Mouse (Mus musculus) heart, embryonic 14.5 days (tissue): ENCODE results near the gene Sfxn3. TPM values are rescaled to one million over a fixed set of nuclear protein-coding genes. Genes with fewer than 3 reads are reported as not detected.

Source experiments
- ATAC-seq: fragments of 200-750 bp; cut with Nextera tagmentation; 2 replicates; pipeline ENCODE4 v1.8.0; 2017; ENCODE audit warnings: low read depth, moderate TSS enrichment; ENCODE audit not compliant: insufficient number of reproducible peaks, insufficient read depth, low FRiP score
- H3K27ac ChIP-seq, 2 experiments: fragments of 200-500 bp in 1 of 2; fragments of 300-500 bp in 1 of 2; sonication (generic) in 1 of 2; replicated peaks in 1 of 2; 2 replicates each; pipeline ENCODE4 v1.5.1; 2012 to 2014; ENCODE audit warnings: low read depth in 2 of 2, low read length in 2 of 2, control low read depth in 1 of 2, mild to moderate bottlenecking in 1 of 2, mixed read lengths in 1 of 2; ENCODE audit not compliant: control insufficient read depth in 1 of 2, insufficient read depth in 1 of 2
- H3K27me3 ChIP-seq: fragments of 300-500 bp; sonication (generic); 2 replicates; pipeline ENCODE4 v1.6.1; 2014; ENCODE audit warnings: mild to moderate bottlenecking, low read length, control low read depth; ENCODE audit not compliant: control insufficient read depth, insufficient read depth
- H3K36me3 ChIP-seq: fragments of 300-500 bp; sonication (generic); 2 replicates; pipeline ENCODE4 v1.6.1; 2014; ENCODE audit warnings: mild to moderate bottlenecking, control low read depth, low read length, mixed read lengths; ENCODE audit not compliant: control insufficient read depth, insufficient read depth
- H3K4me1 ChIP-seq, 2 experiments: fragments of 200-500 bp in 1 of 2; fragments of 300-500 bp in 1 of 2; sonication (generic) in 1 of 2; 2 replicates each; pipeline ENCODE4 v1.6.1; 2012 to 2014; ENCODE audit warnings: low read length in 2 of 2, control low read depth in 1 of 2, mixed read lengths in 1 of 2; ENCODE audit not compliant: control insufficient read depth in 2 of 2, insufficient read depth in 2 of 2
- H3K4me2 ChIP-seq: fragments of 300-500 bp; sonication (generic); 2 replicates; pipeline ENCODE4 v1.6.1; 2014; ENCODE audit warnings: mild to moderate bottlenecking, low read length
- H3K4me3 ChIP-seq, 2 experiments: fragments of 200-500 bp in 1 of 2; fragments of 300-500 bp in 1 of 2; sonication (generic) in 1 of 2; 2 replicates each; pipeline ENCODE4 v1.5.1; 2012 to 2014; ENCODE audit warnings: low read length in 2 of 2, mild to moderate bottlenecking in 2 of 2, control low read depth in 1 of 2, low read depth in 1 of 2, moderate library complexity in 1 of 2; ENCODE audit not compliant: control insufficient read depth in 1 of 2, insufficient read depth in 1 of 2
- H3K9ac ChIP-seq: fragments of 300-500 bp; sonication (generic); 2 replicates; pipeline ENCODE4 v1.6.1; 2014; ENCODE audit warnings: mild to moderate bottlenecking, low read length
- H3K9me3 ChIP-seq: fragments of 300-500 bp; sonication (generic); 2 replicates; pipeline ENCODE4 v1.6.1; 2016; ENCODE audit warnings: low read length, control low read depth; ENCODE audit not compliant: control insufficient read depth
- WGBS: fragments of 180-500 bp; shearing (Covaris S2); extraction: QIAGEN DNeasy Blood & Tissue Kit; methylation state at CpG from one replicate; pipeline ENCODE4 v1.1.7; 2014; 5-methylcytosine and 5-hydroxymethylcytosine counted together
- polyA plus RNA-seq: library from polyadenylated mRNA; unstranded; fragments of >200 nt; fragmentation: Nextera tagmentation; extraction: Ambion mirVana; gene quantifications from 2 replicates; pipeline ENCODE4 v1.2.1, GENCODE M21; 2014

Gene Sfxn3
- polyA plus RNA-seq, 1 experiment from 2014 or later, result 18.2 TPM

DNA sequence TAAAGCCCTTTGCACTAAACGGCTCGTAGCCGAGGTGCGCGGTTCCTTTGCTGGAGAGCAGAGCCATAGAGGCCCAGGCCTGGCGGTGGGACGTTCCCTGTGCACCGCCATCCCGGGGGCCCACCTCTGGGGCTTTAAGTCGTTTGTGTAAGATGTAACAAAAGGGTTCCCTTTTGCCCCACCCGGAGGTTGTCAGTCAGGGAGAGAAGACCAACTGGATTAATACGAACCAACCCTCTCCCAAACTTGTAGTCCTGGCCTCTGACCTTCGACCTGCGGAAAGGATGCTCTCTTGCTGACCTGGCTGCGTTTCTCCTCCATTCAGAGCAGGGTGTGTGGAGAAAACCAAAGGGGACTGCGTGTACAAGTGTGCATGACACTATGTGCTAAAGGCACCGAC lies 33.4 kb downstream of the Sfxn3 start:
- 3% methylated on average over 17 of the region's 17 CpGs for WGBS
- no peaks in the 10 kb centered on the region for H3K9me3 ChIP-seq
- peaks cover 27 to 53% of the 10 kb centered on the region in 2 experiments for H3K4me1 ChIP-seq
- peak overlapping the region; percentile 69 for H3K4me2 ChIP-seq
- peak overlapping the region; percentile 64; the same call in 1 of the 2 replicates for H3K9ac ChIP-seq
- no peak overlapping the region for H3K27ac ChIP-seq
- peak overlapping the region; percentile 36 to 41 for H3K4me3 ChIP-seq
- H3K36me3 ChIP-seq, result no peaks in the 10 kb centered on the region
- no peak for ATAC-seq
- H3K27me3 ChIP-seq, result peaks cover 77% of the 10 kb centered on the region

- Histone ChIP-seq H3K9me3 (no peaks in the 10 kb centered on the region), H3K36me3 (no peaks in the 10 kb centered on the region), H3K27ac (no peak overlapping the region), H3K9ac (no peak overlapping the region), H3K27me3 (peaks cover 77% of the 10 kb centered on the region), H3K4me2 (peak overlapping the region; percentile 69), H3K4me1 (peaks cover 22 to 47% of the 10 kb centered on the region in 2 experiments), H3K4me3 (peak overlapping the region in 1 of 2 experiments; percentile 41; a peak in 2 of 4 replicates)
- 2% methylated on average over 5 of the region's 5 CpGs for WGBS
- no peak for ATAC-seq
Measured at GRCm38 (mm10) chr19:45081279-45081678, 34.0 kb downstream of the Sfxn3 start.

GRCm38 (mm10) chr19:45081841-45082550 lies 34.7 kb downstream of the Sfxn3 start:
- H3K4me1 ChIP-seq, result peaks cover 22 to 42% of the 10 kb centered on the region in 2 experiments
- 25% methylated on average over 11 of the region's 11 CpGs for WGBS
- no peaks in the 10 kb centered on the region for H3K9me3 ChIP-seq

GRCm38 (mm10) chr19:45097868-45098267 lies 50.6 kb downstream of the Sfxn3 start:
- 12% methylated on average over 11 of the region's 11 CpGs for WGBS

More at GRCm38 (mm10) chr19:45081841-45082550, 34.7 kb downstream of the Sfxn3 start:
- Histone ChIP-seq H3K36me3 (no peaks in the 10 kb centered on the region), H3K27me3 (peaks cover 73% of the 10 kb centered on the region), H3K4me2 (no peak overlapping the region), H3K9ac (no peak overlapping the region), H3K4me3 (no peak overlapping the region), H3K27ac (no peak overlapping the region)
- ATAC-seq, result no peak

DNA sequence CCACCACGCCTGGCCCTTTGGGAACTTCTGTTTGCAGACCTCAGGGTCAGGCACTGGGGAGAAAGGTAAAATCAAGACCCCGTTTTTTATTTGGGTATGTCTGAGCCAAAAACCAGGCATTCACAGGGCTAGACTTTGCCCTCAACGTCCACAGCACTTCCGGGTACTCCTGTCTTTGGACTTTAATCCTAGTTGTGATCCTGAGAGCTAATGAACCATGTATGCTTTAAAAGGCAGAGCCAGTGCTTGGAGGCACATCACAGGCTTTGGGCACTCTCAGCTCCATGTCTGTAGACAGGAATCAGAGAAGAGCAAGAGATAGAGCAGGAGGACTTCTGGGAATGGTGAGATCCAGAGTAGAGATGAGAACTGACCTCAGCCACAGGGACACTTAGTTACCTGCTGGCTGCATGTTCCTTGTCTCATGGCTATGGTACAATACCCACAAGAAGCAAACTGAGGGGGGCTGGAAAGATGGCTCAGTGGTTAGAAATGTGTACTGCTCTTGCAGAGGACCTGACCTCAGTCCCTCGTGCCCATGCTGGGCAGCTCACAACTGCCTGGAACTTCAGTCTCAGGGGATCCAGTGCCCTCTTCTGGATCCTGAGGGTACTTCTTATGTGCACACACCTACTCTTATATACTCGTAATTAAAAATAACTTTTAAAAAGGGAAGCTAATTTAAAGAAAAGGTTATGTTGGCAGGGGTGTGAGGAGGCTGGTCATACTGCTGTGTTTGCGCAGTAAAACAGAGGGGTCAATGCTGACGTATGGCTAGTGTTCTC lies 53.4 kb downstream of the Sfxn3 start:
- H3K9me3 ChIP-seq, result no peaks in the 10 kb centered on the region
- no peaks in the 10 kb centered on the region for H3K36me3 ChIP-seq
- H3K27me3 ChIP-seq, result peaks cover 24% of the 10 kb centered on the region
- H3K4me3 ChIP-seq, result no peak overlapping the region
- no peak for ATAC-seq
- no peak overlapping the region for H3K9ac ChIP-seq
- no peak overlapping the region for H3K27ac ChIP-seq
- 66% methylated on average over 8 of the region's 8 CpGs for WGBS
- no peak overlapping the region for H3K4me2 ChIP-seq
- H3K4me1 ChIP-seq, result no peaks in the 10 kb centered on the region

More at GRCm38 (mm10) chr19:45097868-45098267, 50.6 kb downstream of the Sfxn3 start:
- Histone ChIP-seq H3K9ac (no peak overlapping the region), H3K4me2 (no peak overlapping the region), H3K9me3 (no peaks in the 10 kb centered on the region), H3K27ac (no peak overlapping the region), H3K36me3 (no peaks in the 10 kb centered on the region), H3K27me3 (peaks cover 2% of the 10 kb centered on the region), H3K4me3 (no peak overlapping the region), H3K4me1 (no peaks in the 10 kb centered on the region)
- ATAC-seq, result no peak

- ATAC-seq, result no peak
- Histone ChIP-seq H3K4me3 (no peak overlapping the region), H3K9ac (no peak overlapping the region), H3K36me3 (no peaks in the 10 kb centered on the region), H3K27ac (no peak overlapping the region), H3K9me3 (no peaks in the 10 kb centered on the region), H3K4me1 (no peaks in the 10 kb centered on the region), H3K27me3 (peaks cover 26% of the 10 kb centered on the region), H3K4me2 (no peak overlapping the region)
- WGBS, result 12% methylated on average over 1 of the region's 1 CpGs
Measured at GRCm38 (mm10) chr19:45105591-45105990, 58.3 kb downstream of the Sfxn3 start.
